Mouse (Mus musculus): Measurements from ENCODE around the gene Cryl1.

DNA sequence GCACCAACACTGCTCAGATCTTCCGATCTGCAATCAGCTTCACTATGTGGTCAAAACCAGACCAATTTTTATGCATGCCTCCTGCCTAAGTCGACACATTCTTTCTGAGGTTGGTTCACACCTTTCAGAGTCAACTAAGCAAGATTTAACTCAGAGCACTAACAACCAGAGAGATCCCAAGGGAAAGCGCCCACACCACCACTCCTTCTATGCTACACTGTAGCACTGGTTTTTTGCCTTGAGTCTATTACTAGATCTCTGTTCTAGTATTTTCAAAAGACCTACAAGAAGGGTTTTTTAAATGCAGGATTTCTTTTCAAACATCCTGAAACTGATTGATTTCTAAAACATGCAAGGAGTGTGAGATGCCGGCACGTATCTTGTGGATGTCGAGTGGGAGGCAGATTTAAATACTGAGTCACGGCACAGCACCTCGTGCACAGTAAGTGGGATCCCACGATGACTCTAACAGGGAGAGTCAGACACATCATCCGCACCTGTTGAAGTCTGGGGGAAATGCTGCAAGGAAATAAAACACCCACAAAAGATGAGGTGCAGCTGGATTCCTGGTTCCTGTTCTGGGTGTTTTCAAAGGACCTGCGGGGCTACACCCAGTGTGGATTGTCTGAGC is 96.6 kb downstream of the Cryl1 start:
- TF ChIP-seq MEF2A (IDR thresholded peaks at IDR 0.05; ENCODE audit: extremely low read depth, insufficient replicate concordance, low read depth, low read length, poor library complexity, severe bottlenecking) = no peak
- TF ChIP-seq CTCF (IDR thresholded peaks at IDR 0.05 in 2 of 3, conservative IDR thresholded peaks at IDR 0.05 in 1 of 3; ENCODE audit: control insufficient read depth in 1 of 3, insufficient read depth in 1 of 3, low read depth in 2 of 3, low read length in 3 of 3, poor library complexity in 1 of 3, severe bottlenecking in 1 of 3) = no peak
- no peak for TF ChIP-seq EP300 (IDR thresholded peaks at IDR 0.05; ENCODE audit: low read depth in 1 of 2, low read length in 2 of 2)

Measured in MEL (cell line).